Mouse (Mus musculus) right cerebral cortex, postnatal 14 days (tissue): Measurements from ENCODE around the gene Cdk4.

Experiments used
- DNase-seq: peaks from one replicate; pipeline ENCODE4 v3.0.0; 2022

Cdk4 gene

DNA sequence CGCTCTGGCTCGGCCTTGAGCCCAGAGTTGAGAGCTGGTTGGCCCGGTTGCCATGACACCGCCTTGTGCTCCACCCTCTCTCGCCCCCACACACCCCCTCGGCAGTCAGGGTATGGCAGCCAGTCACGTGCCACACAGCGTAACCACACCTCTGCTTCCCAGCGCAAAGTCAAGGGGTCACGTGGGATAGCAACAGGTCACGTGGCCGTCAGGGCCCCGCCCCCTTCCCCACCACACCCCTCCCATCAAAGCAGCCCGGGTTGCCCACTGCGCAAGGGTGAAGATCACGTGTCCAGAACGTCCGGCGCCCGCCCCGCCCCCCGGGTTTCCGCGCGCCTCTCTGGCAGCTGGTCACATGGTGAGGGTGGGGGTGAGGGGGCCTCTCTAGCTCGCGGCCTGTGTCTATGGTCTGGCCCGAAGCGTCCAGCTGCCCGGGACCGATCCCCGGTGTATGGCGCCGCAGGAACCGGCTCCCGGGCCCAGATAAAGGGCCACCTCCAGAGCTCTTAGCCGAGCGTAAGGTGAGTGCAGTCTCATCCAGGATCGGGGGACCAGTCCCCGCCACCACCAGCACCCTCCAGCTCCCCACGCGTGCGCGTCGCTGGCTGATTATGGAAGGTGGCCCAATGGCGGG is at the start of gene Cdk4:
Gene Cdk4, plus strand, starts transcription at position 296 of the 634 bp plus-strand sequence.
- peak; percentile 99 for DNase-seq

GRCm38 (mm10) chr10:127016488-127016887 is 46.8 kb upstream of the Cdk4 start:
- no peak for DNase-seq

DNA sequence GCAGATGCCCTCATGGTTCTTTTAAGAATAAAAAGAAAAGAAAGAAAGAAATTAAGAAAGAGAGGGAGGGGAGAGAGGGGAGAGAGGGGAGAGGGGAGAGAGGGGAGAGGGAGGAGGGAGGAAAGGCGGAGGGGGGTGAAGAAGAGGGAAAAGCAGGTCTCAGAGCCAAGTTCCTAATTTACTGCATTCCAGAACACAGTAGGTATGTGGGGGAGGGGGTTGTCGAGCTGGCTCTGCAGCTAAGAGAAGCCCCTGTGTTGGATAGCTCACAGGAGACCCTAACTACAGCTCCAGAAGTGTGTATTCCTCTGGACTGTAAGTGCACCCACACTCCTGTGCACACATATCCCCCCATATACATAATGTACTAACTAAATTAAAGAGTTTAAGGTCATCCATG is 46.3 kb upstream of the Cdk4 start:
- DNase-seq: no peak

DNA sequence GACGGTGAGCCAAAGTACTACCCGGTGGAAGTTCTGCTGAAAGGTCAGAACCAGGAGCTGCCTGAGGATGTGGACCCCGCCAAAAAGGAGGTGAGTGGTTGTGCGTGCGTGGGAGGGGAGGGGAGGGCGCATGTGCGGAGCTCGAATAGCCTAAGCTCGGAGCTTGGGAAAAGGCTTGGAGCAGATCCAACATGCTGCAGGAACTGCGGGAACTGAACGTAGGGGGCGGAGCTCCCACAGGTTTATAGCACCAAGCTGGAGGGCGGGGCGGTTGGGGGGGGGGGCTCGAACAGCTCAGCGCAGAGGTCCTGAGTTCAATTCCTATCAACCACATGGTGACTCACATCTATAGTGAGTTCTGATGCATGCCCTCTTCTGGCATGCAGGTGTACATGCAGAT is 44.9 kb upstream of the Cdk4 start:
- DNase-seq: no peak

DNA sequence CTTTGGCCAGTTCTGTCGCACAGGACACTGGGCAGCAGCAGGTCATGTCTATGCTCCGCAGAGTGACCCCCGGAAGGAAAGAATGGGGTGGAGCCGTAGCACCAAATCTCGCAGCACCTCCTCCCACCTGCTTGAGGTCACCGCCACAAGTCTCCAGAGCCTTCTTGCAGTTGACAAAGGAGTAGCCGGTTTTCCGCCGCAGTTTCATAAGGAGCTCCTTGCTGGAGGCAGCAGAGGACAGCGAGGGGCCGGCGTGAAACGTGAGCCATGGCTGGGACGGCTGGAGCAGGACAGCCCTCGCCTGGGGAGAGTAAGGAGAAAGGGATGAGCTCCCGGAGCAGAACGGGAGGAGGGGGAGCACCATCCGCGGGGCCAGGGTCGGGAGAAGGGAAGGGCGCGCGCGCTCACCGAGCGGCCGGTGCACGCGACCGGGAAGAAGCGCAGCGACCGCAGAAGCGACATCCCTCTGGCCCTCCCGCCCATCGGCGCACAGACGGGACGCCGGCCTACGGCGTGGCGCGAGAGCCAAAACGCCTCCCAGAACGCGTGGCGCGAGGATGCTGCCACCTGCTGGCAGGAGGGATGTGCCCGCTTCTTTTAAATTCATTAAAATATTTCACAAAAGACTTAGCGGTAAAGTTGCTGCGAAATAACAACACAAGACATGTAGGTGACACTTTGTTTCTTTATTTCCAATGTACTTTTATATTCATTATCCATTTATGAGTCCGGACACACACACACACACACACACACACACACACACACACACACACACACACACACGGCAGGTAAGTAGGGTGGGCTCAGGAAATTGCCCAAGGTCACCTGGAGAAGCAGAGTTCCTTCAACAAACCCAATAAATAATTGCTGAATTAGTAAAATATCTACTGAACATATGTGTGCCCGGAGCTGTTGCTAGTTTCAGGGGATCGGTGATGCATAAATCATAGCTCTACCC is 32.7 kb upstream of the Cdk4 start, which contains the start of gene Tsfm:
Gene Tsfm, minus strand, starts transcription at position 505 of the 961 bp plus-strand sequence.
- peak; percentile 97 for DNase-seq

DNA sequence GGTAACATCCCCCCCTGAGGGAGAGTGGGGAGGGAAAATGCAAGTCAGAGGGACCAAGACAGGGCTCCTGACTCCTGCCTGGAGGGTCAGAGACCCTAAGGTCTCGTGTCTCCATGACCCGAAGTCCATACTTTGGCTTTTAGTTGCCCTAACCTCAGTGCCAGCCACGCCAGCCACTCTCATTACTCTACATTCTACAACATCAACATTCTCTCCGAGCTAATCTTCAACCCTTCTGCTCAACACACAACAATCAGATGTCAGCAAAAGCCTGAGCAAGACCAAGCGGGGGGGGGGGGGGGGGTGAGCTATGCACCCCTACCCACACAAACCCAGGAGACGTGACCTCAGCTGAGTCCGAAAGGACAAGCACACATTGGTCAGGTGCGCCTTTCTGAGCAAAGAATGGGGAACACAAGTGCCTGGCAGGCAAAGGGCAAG is 30.0 kb upstream of the Cdk4 start:
- DNase-seq: no peak

GRCm38 (mm10) chr10:127036273-127036672 is 27.1 kb upstream of the Cdk4 start:
- DNase-seq: no peak

DNA sequence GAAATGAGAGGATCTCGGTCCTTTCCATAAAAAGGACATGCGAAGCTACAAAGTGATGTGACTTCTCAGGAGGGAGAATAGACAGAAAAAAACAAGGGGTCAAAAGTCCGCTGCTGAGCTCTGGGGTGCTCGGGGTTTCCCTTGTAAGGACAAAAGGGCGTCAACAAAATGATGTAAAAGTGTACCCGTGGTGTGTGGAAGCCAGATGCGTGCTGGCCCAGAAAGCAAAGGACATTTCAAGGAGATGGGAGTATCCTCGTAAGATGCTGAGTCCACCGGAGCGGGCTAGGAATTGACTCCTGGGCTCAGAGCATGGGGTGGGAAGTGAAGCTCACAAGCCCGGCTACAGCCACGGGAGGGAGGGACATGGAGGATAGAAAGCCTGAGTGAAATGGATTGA is 25.7 kb upstream of the Cdk4 start:
- no peak for DNase-seq

DNA sequence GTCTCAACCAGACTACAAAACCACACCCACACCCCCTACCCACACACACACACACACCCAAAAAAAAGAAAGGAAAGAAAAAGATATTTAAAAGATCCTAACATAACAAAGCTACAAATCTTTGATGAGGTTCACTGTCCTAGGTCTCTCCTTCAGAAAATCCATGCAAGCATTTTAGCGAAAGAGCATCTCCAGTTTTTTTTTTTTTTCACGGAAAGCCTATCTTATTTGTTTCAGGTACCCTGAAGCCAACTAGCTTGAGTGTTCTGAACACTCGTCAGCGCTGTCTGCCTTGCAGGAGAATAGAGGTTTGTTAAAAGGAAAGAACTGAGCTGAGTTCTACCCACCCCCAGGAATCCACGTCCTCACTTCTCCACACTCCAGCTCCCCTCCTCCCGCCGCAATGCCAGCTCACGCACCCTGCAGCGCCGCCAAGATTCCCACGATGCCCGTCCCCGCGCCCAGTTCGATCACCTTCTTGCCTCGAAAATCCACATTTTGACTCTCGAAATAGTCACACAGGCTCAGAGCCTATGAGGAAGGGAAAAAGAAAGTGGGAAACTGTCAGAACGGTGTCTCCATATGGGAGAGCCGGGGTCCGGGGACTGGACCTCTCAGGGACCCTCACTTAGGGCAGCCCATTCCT is 22.6 kb upstream of the Cdk4 start:
- peak; percentile 50 for DNase-seq

- DNase-seq: no peak
Observed at GRCm38 (mm10) chr10:127041274-127041766, 22.0 kb upstream of the Cdk4 start, which contains the start of the genes Mettl1 and Eef1akmt3. Mettl1 (plus strand) TSS chr10:127041414. Eef1akmt3 (minus strand) TSS chr10:127041513.

- peak; percentile 93 for DNase-seq
Observed at GRCm38 (mm10) chr10:127041774-127042338, 21.5 kb upstream of the Cdk4 start.

DNA sequence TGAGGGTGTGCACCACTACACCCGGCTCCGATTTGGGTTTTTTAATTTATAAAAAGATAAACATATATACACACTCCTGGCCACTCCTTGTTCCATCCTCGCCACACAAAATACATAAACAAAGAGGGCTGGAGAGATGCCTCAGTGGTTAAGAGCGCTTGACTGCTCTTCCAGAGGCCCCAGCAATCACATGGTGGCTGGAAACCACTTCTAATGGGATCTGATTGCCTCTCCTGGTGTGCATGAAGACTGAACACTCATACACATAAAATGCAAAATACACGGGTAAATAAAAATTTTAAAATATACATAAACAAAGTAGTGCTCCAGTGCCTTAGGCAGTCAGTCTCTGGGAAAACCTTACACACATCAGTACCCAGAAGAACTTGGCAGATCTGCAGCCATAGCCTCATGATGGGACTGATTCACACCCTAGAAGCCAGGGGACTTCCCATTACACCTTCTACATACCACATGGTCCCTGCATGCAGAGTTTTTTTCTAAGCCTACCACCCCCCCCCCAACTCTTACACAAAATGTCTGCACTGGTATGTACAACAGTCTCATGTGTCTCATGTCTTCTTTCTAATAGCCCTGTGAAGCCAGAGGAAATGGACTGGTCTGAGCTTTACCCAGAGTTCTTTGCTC is 20.7 kb upstream of the Cdk4 start:
- no peak for DNase-seq

GRCm38 (mm10) chr10:127043187-127043586 is 20.1 kb upstream of the Cdk4 start:
- DNase-seq: no peak

- DNase-seq: no peak
Observed at GRCm38 (mm10) chr10:127047954-127048353, 15.4 kb upstream of the Cdk4 start, which contains the start of gene Cyp27b1. Cyp27b1 (plus strand) TSS chr10:127048250.

DNA sequence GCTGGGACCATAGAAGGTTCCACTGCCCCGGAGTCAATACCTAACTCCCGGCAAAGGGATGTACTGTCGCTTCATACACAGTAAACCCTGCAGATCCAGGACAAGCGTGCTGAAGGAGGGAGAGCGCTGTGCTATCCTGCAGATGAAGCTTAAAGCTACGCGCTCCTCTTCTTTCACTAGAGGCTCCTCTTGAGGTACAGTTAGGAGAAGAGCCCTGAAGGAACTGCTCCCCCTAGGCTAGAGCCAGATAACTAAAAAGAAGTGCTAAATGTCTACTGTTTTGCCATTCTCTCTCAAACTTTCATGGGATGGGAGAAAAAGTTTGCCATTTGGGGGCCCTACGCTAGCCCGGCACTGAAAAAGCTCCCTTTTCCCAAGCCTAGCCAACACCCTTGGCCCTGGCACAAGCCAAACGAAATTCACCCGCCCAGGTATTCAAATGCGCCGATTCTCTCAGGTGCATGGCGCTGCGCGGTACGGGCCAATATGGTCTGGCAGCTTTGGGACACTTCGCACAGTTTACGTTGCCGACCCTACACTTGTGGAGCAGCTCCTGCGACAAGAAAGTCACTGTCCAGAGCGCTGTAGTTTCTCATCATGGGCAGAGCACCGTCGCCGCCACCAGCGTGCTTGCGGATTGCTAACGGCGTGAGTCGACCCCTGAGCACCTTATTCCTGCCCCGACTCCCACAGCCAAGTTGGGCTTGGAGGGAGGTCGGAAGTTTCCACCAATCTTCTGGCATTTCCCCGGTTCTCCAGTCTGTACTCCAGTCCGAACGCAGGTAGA is 14.5 kb upstream of the Cdk4 start:
- DNase-seq: no peak

GRCm38 (mm10) chr10:127049395-127050118 is 13.8 kb upstream of the Cdk4 start:
- DNase-seq: no peak

DNA sequence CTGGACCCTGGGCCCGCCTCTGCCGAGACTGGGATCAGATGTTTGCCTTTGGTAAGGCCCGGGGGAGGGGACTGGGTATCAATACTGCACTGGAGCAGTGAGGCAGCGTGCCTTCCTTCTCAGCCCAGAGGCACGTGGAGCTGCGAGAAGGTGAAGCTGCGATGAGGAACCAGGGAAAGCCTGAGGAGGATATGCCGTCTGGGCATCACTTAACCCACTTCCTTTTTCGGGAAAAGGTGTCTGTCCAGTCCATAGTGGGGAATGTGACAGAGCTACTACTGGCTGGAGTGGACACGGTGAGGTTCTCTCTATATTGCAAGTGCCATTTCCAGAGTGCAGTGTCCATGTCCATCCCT is 13.2 kb upstream of the Cdk4 start:
- no peak for DNase-seq

DNA sequence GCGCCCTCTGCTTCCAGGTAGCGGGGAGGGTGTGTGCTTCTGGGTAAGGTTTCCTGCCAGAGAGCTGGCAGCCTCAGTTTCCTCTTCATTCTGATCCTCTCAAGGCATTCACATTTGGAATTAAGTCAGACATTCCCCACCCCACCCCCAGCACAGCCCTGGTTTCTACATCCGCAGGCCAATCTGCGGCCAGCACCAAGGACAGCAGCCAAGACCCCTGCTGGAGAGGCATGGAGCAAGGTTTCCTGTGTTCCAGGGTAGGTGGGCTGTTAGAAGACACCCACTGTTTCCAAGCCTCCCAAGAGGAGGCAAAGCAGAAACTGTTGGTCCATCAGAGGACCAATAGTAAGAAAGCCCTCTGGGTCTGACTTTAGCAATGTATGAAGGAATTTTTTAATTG is 8.7 kb upstream of the Cdk4 start:
- no peak for DNase-seq

GRCm38 (mm10) chr10:127055406-127055805 is 7.9 kb upstream of the Cdk4 start:
- DNase-seq: no peak

DNA sequence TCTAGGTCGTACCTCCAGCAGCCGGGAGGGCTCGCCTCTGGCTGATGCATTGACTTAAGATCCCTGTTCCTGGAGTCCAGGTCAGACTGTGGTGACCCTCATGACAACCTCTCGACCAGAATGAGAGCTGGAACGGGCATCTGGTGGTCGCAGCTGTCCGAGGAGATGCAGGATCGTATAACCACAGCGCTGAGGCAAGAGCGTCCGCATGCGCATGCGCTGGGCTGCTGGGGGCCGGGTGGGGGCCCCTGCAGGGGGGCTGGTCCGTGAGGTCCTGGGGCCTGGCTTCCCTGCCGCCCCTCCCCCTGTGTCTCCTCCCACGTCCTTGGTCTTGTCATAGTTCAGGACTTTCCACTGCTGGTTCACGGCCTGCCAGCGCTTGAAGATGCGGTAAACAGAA is 6.8 kb upstream of the Cdk4 start:
- no peak for DNase-seq

- peak; percentile 76 for DNase-seq
Observed at GRCm38 (mm10) chr10:127058161-127058560, 5.2 kb upstream of the Cdk4 start.
